Mouse (Mus musculus) stomach, postnatal 0 days (tissue): Measurements from ENCODE around the gene Zfp536.

ENCODE experiments used
- CTCF ChIP-seq: IDR thresholded peaks from 2 replicates; pipeline ENCODE4 v1.5.1; 2016; ENCODE audit warnings: antibody characterized with exemption, low read depth, mild to moderate bottlenecking, moderate library complexity
- EP300 ChIP-seq: optimal IDR thresholded peaks from 2 replicates; pipeline ENCODE3; 2016; ENCODE audit warnings: antibody characterized with exemption

GRCm38 (mm10) chr7:37663676-37664365 is 109.6 kb downstream of the Zfp536 start:
- TF ChIP-seq EP300 (no peak), CTCF (no peak)
